Mouse (Mus musculus): ENCODE measurements around the gene Igsf3.

DNA sequence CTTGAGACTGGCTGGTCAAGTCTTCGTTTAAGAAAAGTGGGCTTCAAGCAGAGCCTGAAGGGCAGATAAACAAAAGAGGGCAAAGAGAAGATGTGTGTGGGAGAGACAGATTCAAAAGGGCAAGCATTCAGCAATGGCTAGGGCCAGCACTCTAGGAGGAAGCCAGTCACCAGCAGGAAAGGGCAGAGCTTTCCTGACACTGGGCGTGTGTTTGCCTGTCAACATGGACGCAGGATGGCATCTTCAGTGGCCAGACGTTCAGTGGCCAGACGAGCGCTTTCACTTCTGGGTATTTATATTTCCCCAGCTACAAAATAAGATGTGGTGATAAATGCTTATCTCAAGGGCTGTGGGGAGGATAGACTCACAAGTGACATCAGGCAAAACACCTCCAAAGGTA, 123.0 kb downstream of the Igsf3 start:
- TF ChIP-seq POLR2A (IDR thresholded peaks at IDR 0.05; ENCODE audit: low read depth, low read length) (no peak), MAFK (IDR thresholded peaks at IDR 0.05; ENCODE audit: insufficient replicate concordance, low read length) (no peak), ELF1 (IDR thresholded peaks at IDR 0.05; ENCODE audit: low read depth, low read length) (no peak), ZNF384 (IDR thresholded peaks at IDR 0.05; ENCODE audit: low read depth, low read length) (no peak), CTCF (conservative IDR thresholded peaks at IDR 0.05 in 1 of 2, IDR thresholded peaks at IDR 0.05 in 1 of 2; ENCODE audit: low read depth in 2 of 2, low read length in 2 of 2) (no peak)
